12 mouse cellular contexts compared by ENCODE assay signal in genomic region chr2:73266011-73266410, GRCm38 (mm10). TPM values are rescaled to one million over a fixed set of nuclear protein-coding genes. Genes with fewer than 3 reads are reported as not detected.
DNase-seq lines count a peak whose midpoint lies in the region; ATAC-seq and TF ChIP-seq lines count a peak whose summit lies in the region.
"Had no signal": no experiment of that assay in that cellular context is flagged by ENCODE, and none has a peak within 500 bp of the region (broad histone marks: within the 10 kb centered on the region; RNA-seq: fewer than 3 reads in every experiment).

No protein-coding gene starts in this region.

- no peak for DNase-seq in left cerebral cortex, adult 2 months (ENCODE audit: extremely low spot score in 1 of 2, low spot score in 2 of 2)
- DNase-seq in left cerebral cortex, postnatal 14 days (ENCODE audit: low spot score in 2 of 2) = no peak
- DNase-seq in ES-CJ7 (ENCODE audit: low read depth, low spot score) = peak; percentile 26
- no peak for DNase-seq in liver, postnatal 0 days
- no peak for DNase-seq in Muller cell, postnatal 12 days (ENCODE audit: inconsistent ontology term)
- DNase-seq: adrenal gland, adult 2 months; cerebellum, adult 11-12 months; heart, adult 2 months; lung, postnatal 14 days had no signal

- no peak overlapping the region for H3K27ac ChIP-seq in left cerebral cortex, adult 2 months
- no peak overlapping the region for H3K27ac ChIP-seq in liver, postnatal 0 days (ENCODE audit: low read depth)
- H3K27ac ChIP-seq: heart, adult 2 months; hindbrain, embryonic 15.5 days had no signal

- WGBS in liver, postnatal 0 days (ENCODE audit: insufficient replicate concordance) = 6% methylated on average over 5 of the region's 5 CpGs

- no peak overlapping the region for H3K9ac ChIP-seq in liver, postnatal 0 days (replicated peaks)
- H3K9ac ChIP-seq: hindbrain, embryonic 15.5 days had no signal

- H3K9me3 ChIP-seq in liver, postnatal 0 days (ENCODE audit: low read length) = no peaks in the 10 kb centered on the region
- H3K9me3 ChIP-seq: hindbrain, embryonic 15.5 days had no signal

- intact Hi-C loops in left cerebral cortex, adult 2 months (cut with DNase I) = no loop called here
- intact Hi-C loops in left cerebral cortex, postnatal 14 days (cut with DNase I) = loop anchor here (10.0 kb wide), 1 partner anchor 641 kb away; no protein-coding TSS in a partner anchor

- no peak for TF ChIP-seq EP300 in liver, postnatal 0 days (IDR thresholded peaks at IDR 0.05; ENCODE audit: low read depth)

- ATAC-seq in common myeloid progenitor, adult 5-6 weeks (replicated peaks; ENCODE audit: low read depth, poor library complexity, severe bottlenecking) = peak; percentile 37; the same call in 1 of the 2 replicates
- no peak for ATAC-seq in liver, postnatal 0 days
- ATAC-seq in cerebellum, adult (ENCODE audit: insufficient number of reproducible peaks, low FRiP score, low TSS enrichment) = no peak

- H3K4me2 ChIP-seq in liver, postnatal 0 days (ENCODE audit: low read depth, low read length) = no peak overlapping the region
- H3K4me2 ChIP-seq: hindbrain, embryonic 15.5 days had no signal

- TF ChIP-seq CTCF in left cerebral cortex, adult 2 months (IDR thresholded peaks at IDR 0.05) = peak; percentile 7; the same call in 1 of the 2 replicates
- TF ChIP-seq CTCF in liver, postnatal 0 days (IDR thresholded peaks at IDR 0.05; ENCODE audit: low read depth) = peak; percentile 29; the same call in 1 of the 2 replicates

- peaks cover 90% of the 10 kb centered on the region for H3K27me3 ChIP-seq in liver, postnatal 0 days (ENCODE audit: insufficient read depth, low read length)

- H3K4me3 ChIP-seq in left cerebral cortex, adult 2 months = no peak overlapping the region
- no peak overlapping the region for H3K4me3 ChIP-seq in liver, postnatal 0 days (ENCODE audit: low read depth, low read length)
- H3K4me3 ChIP-seq: heart, adult 2 months; hindbrain, embryonic 15.5 days had no signal

- H3K36me3 ChIP-seq in liver, postnatal 0 days (replicated peaks; ENCODE audit: insufficient read depth, low read length) = no peaks in the 10 kb centered on the region
- H3K36me3 ChIP-seq: hindbrain, embryonic 15.5 days had no signal

- H3K4me1 ChIP-seq in liver, postnatal 0 days (ENCODE audit: insufficient read depth) = peaks cover 10% of the 10 kb centered on the region

RNA-seq across cellular contexts. Expression of gene Sp9, which starts 5.7 kb away (rescaled TPM):
- total RNA-seq in left cerebral cortex, adult 2 months (2021) = 1 to 10 TPM; 2.7 to 4.0 TPM
- total RNA-seq in left cerebral cortex, postnatal 14 days (2021) = 1 to 10 TPM; 3.4 to 3.8 TPM
- 0.37 TPM in 1 of 2 replicates, not detected in the other for total RNA-seq in common myeloid progenitor, adult 5-6 weeks (2017)
- polyA plus RNA-seq in liver, postnatal 0 days (2015; fragmentation: Nextera tagmentation; extraction: Ambion mirVana) = not detected in 2 replicates
- total RNA-seq: adrenal gland, adult 2 months; heart, adult 2 months had no signal
- polyA plus RNA-seq: adrenal gland, adult 2 months; heart, adult 2 months had no signal

RNA-seq across cellular contexts. Expression of gene Scrn3, which starts 46.4 kb away (rescaled TPM):
- total RNA-seq in left cerebral cortex, adult 2 months (2021) = 10 to 100 TPM; 17.8 to 19.5 TPM
- 10 to 100 TPM; 13.6 to 14.4 TPM for total RNA-seq in left cerebral cortex, postnatal 14 days (2021)
- 22.2 and 25.1 TPM in 2 replicates for total RNA-seq in common myeloid progenitor, adult 5-6 weeks (2017)
- 20.5 and 21.9 TPM in 2 replicates for polyA plus RNA-seq in liver, postnatal 0 days (2015; fragmentation: Nextera tagmentation; extraction: Ambion mirVana)

RNA-seq across cellular contexts. Expression of gene Cir1, which starts 46.5 kb away (rescaled TPM):
- total RNA-seq in left cerebral cortex, adult 2 months (2021) = 10 to 100 TPM; 26.3 to 27.1 TPM
- total RNA-seq in left cerebral cortex, postnatal 14 days (2021) = 10 to 100 TPM; 23.0 to 23.6 TPM
- 24.6 and 30.6 TPM in 2 replicates for total RNA-seq in common myeloid progenitor, adult 5-6 weeks (2017)
- polyA plus RNA-seq in liver, postnatal 0 days (2015; fragmentation: Nextera tagmentation; extraction: Ambion mirVana) = 18.4 and 21.4 TPM in 2 replicates

RNA-seq across cellular contexts. Expression of gene Ola1, which starts 47.3 kb away (rescaled TPM):
- total RNA-seq in left cerebral cortex, adult 2 months (2021) = 100 to 1,000 TPM in 1 of 2 experiments, 10 to 100 TPM in 1; 96.9 to 102 TPM
- 100 to 1,000 TPM; 113 to 120 TPM for total RNA-seq in left cerebral cortex, postnatal 14 days (2021)
- total RNA-seq in common myeloid progenitor, adult 5-6 weeks (2017) = 117 and 127 TPM in 2 replicates
- 34.4 and 36.5 TPM in 2 replicates for polyA plus RNA-seq in liver, postnatal 0 days (2015; fragmentation: Nextera tagmentation; extraction: Ambion mirVana)
